Comparison of ENCODE assay signal across 10 mouse cellular contexts in genomic region chr17:78298967-78299540, GRCm38 (mm10).
DNase-seq lines count a peak whose midpoint lies in the region; ATAC-seq lines count a peak whose summit lies in the region.
"Had no signal": no experiment of that assay in that cellular context is flagged by ENCODE, and none has a peak within 500 bp of the region (broad histone marks: within the 10 kb centered on the region; RNA-seq: fewer than 3 reads in every experiment).

No protein-coding gene starts in this region.

- no peaks in the 10 kb centered on the region for H3K9me3 ChIP-seq in heart, embryonic 15.5 days (replicated peaks)
- H3K9me3 ChIP-seq: forebrain, embryonic 10.5 days had no signal

- no peak overlapping the region for H3K9ac ChIP-seq in heart, embryonic 15.5 days
- H3K9ac ChIP-seq: liver, embryonic 14.5 days had no signal

- peaks cover 6% of the 10 kb centered on the region; the same call in 1 of the 2 replicates for H3K4me1 ChIP-seq in heart, embryonic 15.5 days (replicated peaks)

- 0 out of 2 replicates have a peak, but pooled peaks have one; percentile 18 for ATAC-seq in heart, embryonic 15.5 days (replicated peaks; ENCODE audit: insufficient number of reproducible peaks, insufficient read depth, low FRiP score, low read depth)
- ATAC-seq in granulocyte monocyte progenitor cell, adult 5-6 weeks (replicated peaks; ENCODE audit: poor library complexity, severe bottlenecking): peak; percentile 59
- ATAC-seq in megakaryocyte-erythroid progenitor cell, adult 5-6 weeks (replicated peaks; ENCODE audit: low FRiP score, low TSS enrichment, poor library complexity, severe bottlenecking): peak; percentile 37

- H3K36me3 ChIP-seq in heart, embryonic 15.5 days: no peaks in the 10 kb centered on the region

- DNase-seq in heart, adult 11 months: no peak
- peak; percentile 23 for DNase-seq in ES-CJ7 (ENCODE audit: low read depth, low spot score)
- no peak for DNase-seq in cerebellum, adult 9-11 months
- DNase-seq in spleen, postnatal 14 days (ENCODE audit: low spot score in 2 of 2): no peak
- DNase-seq in B cell, adult 2 months: no peak

- no peaks in the 10 kb centered on the region for H3K27me3 ChIP-seq in heart, embryonic 15.5 days

- no peak overlapping the region for H3K4me2 ChIP-seq in heart, embryonic 15.5 days

- no peak overlapping the region for H3K27ac ChIP-seq in heart, embryonic 15.5 days
- H3K27ac ChIP-seq: forebrain, embryonic 10.5 days; liver, embryonic 14.5 days had no signal

- 24% methylated on average over 8 of the region's 8 CpGs for WGBS in heart, embryonic 15.5 days

- no peak overlapping the region for H3K4me3 ChIP-seq in heart, embryonic 15.5 days
- H3K4me3 ChIP-seq: forebrain, embryonic 10.5 days had no signal
